Mouse (Mus musculus) C2C12 (cell line): ENCODE results near the gene Ercc8.

Source experiments
- CTCF ChIP-seq: IDR thresholded peaks from one replicate; pipeline ENCODE4 v1.5.1; 2011; ENCODE audit not compliant: control insufficient read depth, insufficient read depth, insufficient read length
- MAX ChIP-seq: IDR thresholded peaks from one replicate; pipeline ENCODE4 v1.6.1; 2011; ENCODE audit warnings: mild to moderate bottlenecking, control low read depth
- MYOD1 ChIP-seq: IDR thresholded peaks from one replicate; pipeline ENCODE4 v1.6.1; 2011; ENCODE audit warnings: low read depth; ENCODE audit not compliant: control insufficient read depth, insufficient read length
- MYOG ChIP-seq: IDR thresholded peaks from one replicate; pipeline ENCODE4 v1.6.1; 2011; ENCODE audit not compliant: control insufficient read depth, insufficient read length; ENCODE audit errors: extremely low read depth

DNA sequence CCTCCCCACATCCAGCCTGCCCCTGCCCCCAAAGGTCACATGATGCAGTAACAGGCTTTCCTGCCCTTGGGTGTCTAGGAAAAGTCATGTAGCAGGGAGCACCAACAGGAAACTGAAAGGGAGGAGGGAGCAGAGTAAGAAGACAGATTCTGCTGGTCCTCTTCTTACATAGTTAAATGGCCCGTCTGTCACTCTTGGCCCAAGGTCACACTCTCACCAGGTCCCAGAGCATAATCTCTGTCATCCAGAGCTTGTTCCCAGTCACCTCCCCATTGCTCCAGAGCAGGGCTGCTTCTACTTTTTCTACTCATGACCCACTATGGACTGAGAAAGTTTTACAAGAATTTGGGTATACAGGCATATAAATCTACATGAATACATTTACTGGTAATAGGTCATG lies 40.3 kb upstream of the Ercc8 start:
- no peak for TF ChIP-seq CTCF
- no peak for TF ChIP-seq MYOG
- no peak for TF ChIP-seq MAX
- no peak for TF ChIP-seq MYOD1
